Mouse (Mus musculus): Measurements from ENCODE around the gene Entpd5.
A peak's percentile ranks its signal among the peaks of the same experiment; 100 is the strongest.
"Not testable (repeated sequence)": the region's sequence is repeated elsewhere in the genome, so short reads cannot be mapped to it uniquely, and the experiment has no call there.

The Entpd5 gene

GRCm38 (mm10) chr12:84398629-84399028 lies 10.2 kb downstream of the Entpd5 start:
- no peak for DNase-seq

DNA sequence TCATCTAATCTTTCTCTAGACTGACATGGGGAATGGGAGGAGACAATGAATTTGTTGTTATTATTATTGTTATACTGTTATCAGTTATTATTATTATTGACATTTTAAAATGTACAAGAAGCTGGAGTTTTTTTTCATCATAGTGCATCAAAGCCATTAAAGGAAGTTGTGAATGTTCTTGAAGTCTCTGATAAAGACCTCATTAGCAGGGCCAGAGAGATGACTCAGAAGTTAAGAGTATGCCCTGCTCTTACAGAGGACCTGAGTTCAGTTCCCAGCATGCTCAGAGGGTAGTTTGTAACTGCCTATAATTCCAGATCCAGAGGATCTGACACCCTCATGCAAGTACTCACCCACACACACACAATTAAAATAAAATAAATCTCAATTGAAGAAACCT lies 11.1 kb downstream of the Entpd5 start:
- DNase-seq = no peak

DNA sequence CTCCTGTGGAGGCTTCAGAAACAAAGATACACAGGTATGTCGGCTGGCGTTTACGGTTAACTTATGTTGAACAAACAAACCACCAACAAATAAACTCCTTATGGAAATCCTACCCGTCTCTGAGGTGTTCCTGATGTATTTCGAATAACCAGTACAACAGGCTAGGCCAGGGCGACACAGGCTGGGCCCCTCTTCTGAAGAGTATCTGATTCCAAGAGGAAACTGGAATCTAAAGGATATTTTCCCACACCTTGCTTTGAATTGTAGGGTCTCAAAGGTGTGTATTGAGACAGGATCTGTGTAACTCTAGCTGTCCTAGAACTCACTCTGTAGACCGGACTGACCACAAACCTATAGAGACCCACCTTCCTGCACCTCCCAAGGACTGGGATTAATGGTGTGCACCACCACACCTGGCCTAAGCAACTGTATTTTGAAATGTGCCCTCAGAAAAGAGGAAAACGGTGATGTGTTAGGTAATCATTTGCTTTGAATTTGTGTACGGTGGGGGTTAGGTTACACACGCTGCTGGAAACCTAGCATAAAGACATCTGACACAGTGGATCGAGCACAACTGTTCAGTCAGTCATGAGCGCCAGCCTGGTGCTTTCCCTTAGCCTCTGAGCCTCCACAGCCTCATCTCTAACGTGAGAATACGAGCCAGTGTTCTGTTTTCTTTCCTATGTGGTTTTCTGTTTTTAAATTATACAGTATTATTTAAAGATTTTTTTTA lies 11.7 kb downstream of the Entpd5 start:
- DNase-seq = no peak

GRCm38 (mm10) chr12:84393847-84394246 lies 15.0 kb downstream of the Entpd5 start:
- no peak for DNase-seq

GRCm38 (mm10) chr12:84392681-84393080 lies 16.1 kb downstream of the Entpd5 start:
- DNase-seq = no peak

- no peak for DNase-seq
Measured at GRCm38 (mm10) chr12:84390336-84390735, 18.5 kb downstream of the Entpd5 start.

GRCm38 (mm10) chr12:84388774-84389400 lies 19.9 kb downstream of the Entpd5 start:
- no peak for DNase-seq

DNA sequence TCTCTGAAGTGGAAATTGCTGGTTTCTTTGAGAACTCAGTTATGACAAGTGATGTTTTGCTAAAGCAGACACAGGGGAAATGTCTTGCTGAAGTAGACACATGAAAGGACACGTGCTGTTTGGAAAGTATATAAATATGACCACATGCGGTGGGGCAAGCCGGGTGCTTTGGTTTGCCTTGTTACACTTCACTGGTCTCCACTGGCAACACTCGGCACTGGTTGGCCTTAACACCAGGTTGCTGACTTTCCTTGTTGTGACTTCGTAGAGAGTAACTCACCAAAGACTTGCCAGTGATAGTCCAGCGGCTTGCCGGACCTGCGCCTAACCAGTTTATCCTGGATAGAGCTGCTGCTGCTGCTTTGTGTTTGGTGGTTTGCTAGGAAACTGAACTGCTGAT lies 20.7 kb downstream of the Entpd5 start:
- no peak for DNase-seq

GRCm38 (mm10) chr12:84385408-84385807 lies 23.4 kb downstream of the Entpd5 start:
- DNase-seq = no peak

GRCm38 (mm10) chr12:84384644-84385081 lies 24.2 kb downstream of the Entpd5 start:
- no peak for DNase-seq

- DNase-seq = no peak
Measured at GRCm38 (mm10) chr12:84382369-84382768, 26.5 kb downstream of the Entpd5 start.

GRCm38 (mm10) chr12:84373831-84374481 lies 34.9 kb downstream of the Entpd5 start:
- no peak for DNase-seq

DNA sequence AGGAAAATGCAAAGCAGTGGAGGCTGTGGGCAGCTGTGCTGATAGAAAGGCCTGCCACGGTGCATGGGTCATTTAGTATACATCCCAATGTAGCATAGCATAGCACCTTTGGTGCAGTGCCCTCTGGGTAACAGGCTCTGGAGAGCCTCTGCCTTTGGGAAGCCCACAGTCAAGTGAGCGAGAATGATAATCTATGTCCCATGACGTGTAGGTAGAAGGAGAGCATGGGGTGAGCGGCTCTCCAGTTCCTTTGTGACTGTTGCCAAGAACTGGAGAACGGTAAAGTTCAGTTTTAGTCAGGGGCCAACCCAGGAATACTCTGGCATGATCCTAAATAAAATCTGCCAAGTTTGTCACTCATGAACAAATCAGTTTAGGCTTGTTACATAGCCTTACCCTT lies 37.2 kb downstream of the Entpd5 start:
- no peak for DNase-seq

DNA sequence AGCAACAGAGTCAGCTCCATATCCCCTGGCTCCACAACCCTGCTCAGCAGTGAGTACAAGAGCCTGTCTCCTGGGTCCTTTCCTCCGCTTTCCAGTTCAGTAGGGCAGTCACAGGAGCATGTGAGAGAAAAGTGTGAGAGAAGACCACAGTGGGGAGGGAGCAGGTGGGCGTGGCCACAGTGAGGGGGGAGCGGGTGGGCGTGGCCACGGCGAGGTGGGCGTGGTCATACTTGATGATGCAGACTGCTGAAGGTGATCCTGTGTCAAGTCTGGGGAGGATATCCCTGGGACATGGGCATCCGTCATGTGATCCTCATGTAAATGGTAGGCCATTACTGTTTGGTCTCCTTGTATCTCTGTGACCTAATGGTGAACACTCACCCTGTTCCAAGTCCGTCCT lies 41.9 kb downstream of the Entpd5 start:
- DNase-seq = no peak

DNA sequence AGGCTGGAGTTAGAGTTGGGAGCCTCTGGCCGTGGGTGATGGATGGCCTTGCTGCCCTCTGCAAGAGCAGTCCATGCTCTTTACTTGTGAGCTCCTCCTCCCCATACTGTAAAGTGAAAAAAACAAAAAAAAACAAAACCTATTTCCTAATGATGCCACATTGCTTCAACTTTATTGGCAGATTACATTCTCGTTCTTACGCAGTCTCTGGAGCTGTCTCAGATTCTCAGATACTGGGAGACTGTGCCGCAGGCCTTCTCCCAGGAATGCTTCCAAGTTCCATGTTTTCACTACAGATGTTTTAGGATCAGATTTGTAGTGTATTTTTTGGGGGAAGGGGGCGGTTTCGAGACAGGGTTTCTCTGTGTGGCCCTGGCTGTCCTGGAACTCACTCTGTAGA lies 43.7 kb downstream of the Entpd5 start:
- no peak for DNase-seq

DNA sequence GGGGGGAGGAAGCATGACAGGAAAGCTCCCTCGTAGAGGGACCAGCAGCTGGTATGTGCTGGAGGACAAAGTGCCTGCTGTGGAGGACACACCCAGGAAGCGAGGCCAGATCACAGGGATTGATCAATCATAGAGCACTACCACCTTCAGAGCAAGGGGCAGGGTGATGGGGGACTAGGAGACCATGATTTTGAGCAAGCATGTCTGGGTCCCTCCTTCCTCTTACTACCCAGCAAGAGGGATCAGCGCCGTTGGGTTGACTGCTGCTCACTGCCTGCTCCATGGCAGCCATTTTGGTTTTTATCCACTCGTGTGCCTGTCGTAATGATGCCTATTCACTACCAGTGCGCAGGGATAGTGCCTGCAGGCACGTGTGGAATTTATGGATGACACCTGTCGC lies 44.5 kb downstream of the Entpd5 start:
- DNase-seq = no peak

GRCm38 (mm10) chr12:84362872-84363271 lies 46.0 kb downstream of the Entpd5 start:
- no peak for DNase-seq

- DNase-seq = peak; percentile 96
Measured at GRCm38 (mm10) chr12:84361555-84362489, 47.0 kb downstream of the Entpd5 start, which contains the start of the genes Coq6 and Fam161b. Coq6 (plus strand) TSS chr12:84361657. Fam161b (minus strand) TSS chr12:84361833.

DNA sequence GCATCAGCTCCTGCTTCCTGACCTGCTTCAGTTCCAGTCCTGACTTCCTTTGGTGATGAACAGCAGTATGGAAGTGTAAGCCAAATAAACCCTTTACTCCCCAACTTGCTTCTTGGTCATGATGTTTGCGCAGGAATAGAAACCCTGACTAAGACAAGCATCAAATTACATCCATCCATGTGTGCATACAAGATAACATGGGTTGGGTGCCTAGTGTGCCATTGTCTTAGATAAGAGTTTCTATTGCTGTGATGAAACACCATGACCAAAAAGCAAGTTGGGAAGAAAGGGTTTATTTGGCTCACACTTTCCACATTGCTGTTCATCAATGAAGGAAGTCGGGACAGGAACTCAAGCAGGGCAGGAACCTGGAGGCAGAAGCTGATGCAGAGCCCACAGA lies 50.1 kb downstream of the Entpd5 start:
- not testable (repeated sequence) for DNase-seq

DNA sequence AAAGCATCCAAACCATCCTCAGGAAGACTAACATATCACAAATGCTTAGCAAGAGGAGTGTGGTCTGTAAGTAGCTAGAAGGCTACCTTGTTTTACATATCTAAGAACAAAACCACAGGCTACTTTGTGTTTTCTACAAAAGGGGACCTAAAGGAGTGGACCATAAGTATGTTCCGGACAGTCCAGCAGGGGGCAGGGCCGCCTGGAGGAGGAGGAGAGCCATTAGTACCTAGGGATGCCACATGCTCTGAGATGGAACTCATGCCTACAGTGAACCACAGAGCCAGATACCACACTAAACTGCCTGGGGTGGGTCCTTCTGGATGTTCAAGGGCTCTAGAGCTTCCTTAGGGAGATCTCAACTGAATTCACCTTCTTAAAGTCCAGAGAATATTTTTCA lies 61.6 kb downstream of the Entpd5 start:
- DNase-seq = no peak

- DNase-seq = no peak
Measured at GRCm38 (mm10) chr12:84336963-84337625, 71.7 kb downstream of the Entpd5 start.

DNA sequence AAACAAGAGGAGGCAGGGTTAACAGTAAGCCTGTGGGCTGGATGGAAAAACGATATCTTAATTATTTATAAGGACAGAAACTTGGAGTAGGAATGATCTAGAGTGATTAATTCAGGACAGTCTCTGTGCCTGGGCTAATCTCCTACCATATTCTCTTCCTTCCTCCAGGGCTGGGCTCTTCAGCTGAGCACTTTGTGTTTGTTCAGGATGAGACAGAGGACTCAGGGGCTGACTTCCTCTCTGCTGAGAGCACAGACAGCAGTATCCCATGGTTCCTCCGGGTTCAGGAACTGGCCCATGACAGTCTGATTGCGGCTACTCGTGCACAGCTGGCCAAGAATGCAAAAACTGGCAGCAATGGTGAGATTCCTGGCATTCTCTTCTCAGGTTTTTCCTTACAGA lies 81.7 kb downstream of the Entpd5 start:
- no peak for DNase-seq
